Mouse (Mus musculus): ENCODE results near the gene Bcar3.

Bcar3 gene

DNA sequence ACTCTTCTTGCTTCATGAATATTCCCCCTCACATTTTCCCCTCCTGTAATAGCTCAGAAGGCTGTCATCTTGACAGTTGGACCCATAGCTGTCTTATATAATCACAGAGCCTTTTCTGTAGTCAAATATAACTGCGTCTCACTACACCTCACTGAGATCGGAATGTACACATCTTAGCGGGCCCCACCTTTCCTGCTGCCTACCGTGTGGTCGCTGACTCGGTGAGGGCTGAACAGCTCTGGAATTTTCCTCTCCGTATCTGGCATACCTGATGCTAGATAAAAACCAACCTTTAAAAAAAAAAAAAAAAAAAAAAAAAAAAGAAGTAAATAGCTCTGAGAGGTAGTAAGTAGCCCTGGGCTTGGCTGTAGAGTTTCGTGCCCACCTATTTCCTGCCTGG, 164.8 kb downstream of the Bcar3 start:
- DNase-seq (ENCODE audit: low spot score), result no peak

DNA sequence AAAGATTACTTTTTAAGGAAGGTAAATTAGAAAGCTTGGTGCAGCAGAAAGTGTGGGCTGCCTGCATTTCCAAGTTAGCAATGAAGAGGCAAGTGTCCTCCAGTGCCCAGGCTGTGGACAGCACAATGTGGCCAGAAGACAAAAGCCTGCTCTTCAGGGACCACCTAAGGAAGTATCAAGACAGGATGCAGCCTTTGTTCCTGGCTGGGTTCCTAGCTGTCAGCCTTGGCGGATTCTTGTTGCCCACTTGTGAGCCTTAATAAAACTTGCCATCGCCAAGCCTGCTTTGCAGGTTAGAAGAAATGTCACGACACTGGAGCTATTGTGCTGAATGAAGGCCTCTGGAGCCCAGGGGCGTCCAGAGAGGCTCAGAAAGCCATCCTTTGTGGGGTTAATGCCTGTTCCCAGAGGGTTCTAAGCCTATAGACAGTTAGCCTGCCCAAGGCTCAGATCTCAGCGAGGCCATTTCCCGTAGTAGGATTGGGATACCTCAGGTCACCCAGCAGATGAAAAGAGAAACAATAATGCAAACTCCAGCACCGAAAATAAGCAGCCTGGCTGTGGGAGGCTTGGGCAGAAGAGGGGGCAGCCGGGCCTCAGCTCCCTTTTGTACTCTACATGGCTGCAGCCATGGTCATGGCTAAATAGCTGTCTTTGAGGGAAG, 167.0 kb downstream of the Bcar3 start:
- DNase-seq (ENCODE audit: low spot score), result no peak

DNA sequence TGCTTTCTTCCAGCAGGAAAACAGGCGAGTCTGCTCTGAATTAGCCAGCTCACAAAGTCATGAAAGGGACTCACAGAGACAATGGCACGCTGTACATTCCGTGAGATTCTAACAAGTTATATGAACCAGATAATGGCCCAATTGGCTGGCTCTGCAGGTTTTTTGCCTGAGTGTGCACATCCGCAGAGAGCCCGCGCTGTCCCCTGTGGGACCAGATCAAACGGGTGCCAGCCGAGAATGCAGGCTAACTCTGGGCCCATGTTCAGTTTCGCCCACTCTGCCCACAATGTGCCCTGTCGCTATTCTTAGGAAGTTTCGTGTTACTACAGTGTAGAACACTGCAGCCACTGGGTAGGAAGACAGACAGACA, 167.6 kb downstream of the Bcar3 start:
- DNase-seq (ENCODE audit: low spot score), result no peak

DNA sequence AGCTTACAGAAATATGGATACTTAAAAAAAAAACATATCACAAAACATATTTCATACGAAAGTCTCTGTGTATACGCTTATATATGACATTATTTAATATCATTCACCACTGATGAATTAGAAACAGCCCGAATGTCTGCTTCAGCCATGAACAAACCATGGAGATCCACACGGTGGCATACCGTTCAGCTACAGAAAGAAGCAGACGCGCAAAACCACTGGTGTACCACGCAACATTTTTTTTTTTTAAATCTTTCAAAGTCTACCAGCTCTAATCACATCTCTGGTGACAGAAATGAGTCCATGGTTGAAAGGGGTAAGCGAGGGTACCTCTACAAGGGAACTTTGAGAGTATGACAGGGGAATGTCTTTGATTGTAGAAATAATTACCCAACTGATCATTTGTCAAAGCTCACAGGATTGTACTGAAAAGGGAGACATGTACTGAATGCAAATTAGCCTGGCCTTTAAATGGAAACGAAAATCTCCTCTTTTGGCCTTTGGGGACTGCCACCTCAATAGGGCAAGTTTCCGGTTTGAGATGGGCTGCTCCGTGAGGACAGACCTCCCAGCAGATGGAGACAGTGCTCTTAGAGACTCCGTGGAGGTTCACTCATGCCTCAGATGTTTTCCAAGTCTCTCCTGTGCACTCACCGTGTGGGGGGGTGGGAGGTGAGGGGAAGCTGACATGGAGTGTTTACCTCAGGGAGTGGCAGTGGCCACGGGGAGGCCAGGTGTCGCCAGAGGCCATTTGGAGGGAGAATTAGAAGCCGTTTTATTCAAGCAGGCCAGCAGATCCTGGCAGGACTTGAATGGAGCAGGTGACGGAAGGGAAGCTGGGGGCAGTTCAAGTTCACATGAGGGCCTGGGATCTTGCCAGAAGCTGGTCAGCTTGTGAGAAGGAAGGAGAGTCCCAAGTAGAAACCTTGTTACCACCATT, 168.3 kb downstream of the Bcar3 start:
- DNase-seq (ENCODE audit: low spot score), result no peak

DNA sequence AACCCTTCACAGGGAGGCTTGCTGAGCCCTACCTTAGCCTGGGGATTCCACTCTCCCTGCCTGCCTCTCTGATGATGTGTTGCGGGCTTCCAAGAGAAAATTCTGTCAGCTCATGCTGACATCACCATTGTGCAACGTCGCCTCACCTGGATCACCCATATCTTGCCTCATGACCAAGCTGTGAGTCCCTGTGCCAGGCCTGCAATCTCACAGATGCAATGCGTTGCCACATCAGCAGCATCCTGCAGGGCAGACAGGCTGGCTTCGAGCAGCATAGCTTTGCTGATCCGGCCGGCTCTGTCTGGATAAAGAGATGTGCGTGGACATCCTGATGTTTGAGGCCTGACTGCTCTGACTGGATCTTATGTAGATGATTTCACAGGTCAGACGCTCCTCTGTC, 169.2 kb downstream of the Bcar3 start:
- no peak for DNase-seq (ENCODE audit: low spot score)

DNA sequence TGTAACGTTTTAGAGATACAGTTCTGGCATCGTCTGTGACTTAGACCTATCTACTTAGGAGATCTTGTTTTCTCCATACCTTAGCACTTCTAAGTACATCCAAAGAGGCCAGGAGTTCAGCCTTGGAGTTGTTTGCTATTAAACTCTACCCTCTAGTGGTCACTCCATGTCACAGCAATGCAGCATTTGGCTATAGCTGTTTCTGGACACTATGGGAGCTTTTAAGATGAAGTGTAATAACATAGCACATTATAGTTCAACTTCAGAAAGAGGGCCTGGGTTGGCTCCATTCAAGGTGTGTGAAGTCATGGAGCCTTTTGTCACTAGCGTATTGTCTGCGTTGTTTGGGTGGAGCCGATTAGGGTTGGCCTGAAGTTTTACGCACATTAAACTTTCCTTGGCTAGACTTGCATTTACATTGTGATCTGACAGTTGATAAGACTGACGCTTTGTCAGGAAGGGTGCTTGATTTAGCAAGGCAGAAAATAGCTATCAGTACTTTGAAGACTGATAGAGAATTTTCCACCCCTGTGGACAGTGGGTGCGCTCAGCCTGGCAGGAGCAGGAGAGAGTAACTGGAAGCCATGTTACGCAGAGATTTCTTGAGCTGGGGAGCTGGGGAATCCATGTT, 172.3 kb downstream of the Bcar3 start:
- DNase-seq (ENCODE audit: low spot score), result no peak

DNA sequence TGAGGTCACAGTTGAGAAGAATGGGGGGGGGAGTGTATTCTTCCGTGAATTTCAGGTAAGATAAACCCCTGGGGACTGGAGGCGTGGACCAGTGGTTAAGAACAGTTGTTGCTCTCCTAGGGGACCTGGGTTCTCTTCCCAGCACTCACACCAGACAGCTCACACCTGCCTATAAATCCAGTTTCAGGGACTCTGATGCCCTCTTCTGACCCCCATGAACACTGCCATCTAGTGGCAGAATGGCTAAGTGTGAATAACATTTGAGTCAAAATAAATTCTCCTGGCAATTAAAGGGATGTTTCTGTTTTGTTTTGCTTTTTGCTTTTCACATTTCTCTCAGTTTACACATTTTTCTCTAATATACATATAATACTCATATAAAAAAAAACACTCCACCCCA, 174.0 kb downstream of the Bcar3 start:
- DNase-seq (ENCODE audit: low spot score), result no peak

DNA sequence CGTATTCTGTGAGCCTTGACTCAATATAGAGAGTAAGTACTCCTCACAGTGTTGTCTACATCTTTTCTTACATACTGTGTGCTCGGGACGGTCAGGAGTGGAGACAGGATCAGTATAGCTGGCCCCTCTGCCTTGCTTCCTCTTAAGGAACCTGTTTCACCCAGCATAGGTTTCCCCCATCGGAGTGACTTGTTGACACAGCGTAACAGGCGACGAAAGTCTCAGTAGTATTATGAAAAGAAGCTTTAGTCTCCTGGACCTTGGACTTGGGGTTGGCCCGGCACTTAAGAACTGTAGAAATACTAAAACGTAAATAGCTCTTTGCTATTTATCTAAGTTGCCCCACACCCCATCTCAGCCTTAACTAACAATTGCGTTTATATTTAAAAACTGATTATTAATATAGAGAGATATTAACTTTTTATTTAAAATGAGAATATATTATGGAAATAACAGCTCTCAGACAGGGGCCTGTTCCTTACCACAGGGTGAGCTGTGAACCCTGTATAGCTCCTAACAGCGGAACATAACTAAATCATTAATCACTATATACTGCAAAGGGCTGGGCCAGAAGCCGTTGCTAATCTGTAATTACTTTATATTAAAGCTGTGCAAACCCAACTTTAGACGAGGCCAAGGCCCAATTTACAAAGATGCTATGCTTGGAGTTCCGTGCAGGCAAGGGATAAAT, 176.5 kb downstream of the Bcar3 start:
- no peak for DNase-seq (ENCODE audit: low spot score)

DNA sequence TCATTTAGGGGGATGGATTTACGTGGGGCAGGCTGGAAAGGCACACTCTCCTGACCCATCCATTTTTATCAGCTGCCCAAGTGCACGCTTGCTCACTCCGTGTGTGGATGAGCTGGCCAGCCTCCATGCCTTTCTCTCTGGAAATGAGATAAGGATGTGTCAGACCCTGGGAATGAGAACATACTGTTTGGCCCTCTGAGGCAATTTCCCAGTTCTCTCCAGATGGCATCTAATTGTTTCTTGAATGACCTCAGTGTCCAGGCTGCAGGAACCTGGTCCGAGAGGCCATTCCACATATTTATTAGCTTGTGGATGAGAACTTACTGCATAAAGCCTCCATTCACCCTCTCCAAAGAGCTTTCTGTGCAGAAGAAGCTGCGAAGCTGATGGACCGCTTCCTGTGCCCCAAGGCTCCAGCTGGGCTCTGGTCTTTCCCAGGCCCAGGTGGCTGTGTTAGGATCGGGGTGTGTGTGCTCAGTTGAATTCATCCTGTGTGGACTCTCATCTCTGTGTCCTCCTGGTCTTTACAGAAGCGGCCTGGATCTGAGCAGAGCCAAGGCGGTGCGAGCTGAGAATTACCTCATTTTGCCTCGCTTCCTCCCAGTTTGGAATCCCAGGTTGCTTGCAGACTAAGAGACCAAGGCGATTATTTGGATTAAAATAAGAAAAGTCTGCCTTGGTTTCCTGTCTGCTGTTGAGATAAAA, 177.2 kb downstream of the Bcar3 start:
- no peak for DNase-seq (ENCODE audit: low spot score)

DNA sequence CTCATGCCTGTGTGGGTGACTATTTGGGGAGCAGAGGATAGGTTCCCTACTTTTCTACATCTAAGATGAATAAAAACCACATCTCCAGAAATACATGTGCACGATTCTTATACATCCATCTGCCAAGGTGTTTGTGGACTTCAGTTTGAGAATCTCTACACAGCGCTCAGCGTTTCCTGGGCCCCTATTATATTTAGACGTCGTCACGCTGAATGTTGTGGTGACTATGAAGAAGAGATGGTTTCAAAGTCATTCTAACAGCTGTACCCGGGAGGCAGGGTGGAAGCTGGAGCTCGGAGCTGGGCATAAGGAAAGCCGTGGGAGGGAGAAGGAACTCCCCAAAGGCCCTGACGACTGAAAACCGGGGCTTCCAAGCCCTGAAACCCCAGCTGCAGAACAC, 178.5 kb downstream of the Bcar3 start:
- no peak for DNase-seq (ENCODE audit: low spot score)

DNA sequence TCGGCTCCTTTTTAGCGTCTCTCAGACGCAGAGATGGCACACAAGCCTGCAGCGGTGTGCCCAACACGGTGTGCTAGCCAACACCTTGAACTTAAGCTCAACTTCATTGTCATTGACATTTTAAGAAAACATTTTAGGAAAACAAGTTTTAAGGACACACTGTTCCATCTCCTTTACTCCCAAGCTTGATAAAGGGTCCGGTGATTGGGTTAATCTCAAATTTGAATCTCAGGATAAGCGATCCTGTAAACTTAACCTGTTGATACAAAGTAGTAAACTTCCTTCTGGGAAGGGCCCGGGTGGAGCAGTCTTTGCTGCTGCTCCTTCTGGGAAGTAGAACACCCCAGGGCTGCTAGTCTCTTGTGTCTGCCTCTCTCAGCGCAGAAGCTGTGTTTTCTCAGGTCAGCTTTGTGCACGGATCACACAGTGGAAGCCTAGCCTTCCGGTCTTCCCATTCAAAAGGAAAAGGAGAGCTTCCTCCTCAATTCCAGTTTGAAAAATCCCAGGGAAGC, 179.6 kb downstream of the Bcar3 start:
- no peak for DNase-seq (ENCODE audit: low spot score)

DNA sequence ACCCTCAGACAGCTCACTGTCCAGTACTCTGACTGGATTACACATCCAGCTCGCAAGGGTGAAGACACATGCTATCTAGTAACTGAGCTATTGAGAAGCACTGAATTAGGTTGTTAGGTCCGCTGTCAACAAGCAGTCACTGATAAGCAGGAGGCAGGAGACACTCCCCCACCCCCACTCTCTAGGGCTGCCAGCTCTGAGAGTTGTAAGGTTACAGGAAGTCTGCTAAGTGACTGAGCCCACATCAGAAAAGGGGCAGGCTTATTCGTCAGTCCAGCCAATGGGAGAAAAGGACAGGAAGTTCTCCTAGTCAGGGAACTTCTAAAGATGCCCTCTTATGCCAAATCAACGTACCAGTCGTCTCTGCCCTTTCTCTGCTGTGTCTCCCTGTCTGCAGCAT, 180.1 kb downstream of the Bcar3 start:
- no peak for DNase-seq (ENCODE audit: low spot score)

DNA sequence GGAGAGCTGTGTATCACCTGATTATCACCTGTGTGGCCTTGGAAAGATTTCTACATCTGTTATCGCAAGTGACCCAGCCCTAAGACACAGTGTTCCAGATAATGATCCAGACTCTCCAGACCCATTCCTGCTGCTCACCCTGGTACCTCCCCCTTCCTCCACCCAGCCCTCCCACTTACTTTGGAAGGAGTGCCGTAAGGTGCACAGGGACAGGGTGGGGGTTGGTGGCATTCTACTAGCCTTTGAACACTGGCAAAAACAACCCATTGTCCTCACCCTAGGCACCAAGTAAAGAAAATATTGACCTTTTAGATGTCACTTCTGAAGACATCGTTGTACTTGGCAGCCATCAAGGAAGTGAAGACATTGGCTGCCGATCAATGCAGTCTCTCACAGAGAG, 180.9 kb downstream of the Bcar3 start:
- DNase-seq (ENCODE audit: low spot score), result no peak

DNA sequence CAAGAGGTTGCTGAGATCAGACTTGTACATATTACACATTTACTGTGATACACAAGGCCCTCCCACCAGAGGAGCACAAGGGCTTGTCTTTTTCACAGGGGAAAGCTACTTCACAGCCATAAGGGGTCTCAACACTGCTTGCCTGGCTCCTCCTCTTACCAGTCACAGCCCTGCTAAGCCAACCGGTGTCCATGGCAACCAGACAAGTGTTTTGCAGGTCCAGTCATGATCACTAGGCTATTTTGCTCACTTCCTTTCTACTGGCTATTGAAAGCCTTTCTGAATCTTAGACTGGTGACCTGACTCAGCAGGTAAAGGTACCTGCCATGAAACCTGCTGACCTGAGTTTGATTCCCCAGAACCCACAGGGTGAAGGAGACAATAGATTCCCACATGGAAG, 181.8 kb downstream of the Bcar3 start:
- DNase-seq (ENCODE audit: low spot score), result no peak

DNA sequence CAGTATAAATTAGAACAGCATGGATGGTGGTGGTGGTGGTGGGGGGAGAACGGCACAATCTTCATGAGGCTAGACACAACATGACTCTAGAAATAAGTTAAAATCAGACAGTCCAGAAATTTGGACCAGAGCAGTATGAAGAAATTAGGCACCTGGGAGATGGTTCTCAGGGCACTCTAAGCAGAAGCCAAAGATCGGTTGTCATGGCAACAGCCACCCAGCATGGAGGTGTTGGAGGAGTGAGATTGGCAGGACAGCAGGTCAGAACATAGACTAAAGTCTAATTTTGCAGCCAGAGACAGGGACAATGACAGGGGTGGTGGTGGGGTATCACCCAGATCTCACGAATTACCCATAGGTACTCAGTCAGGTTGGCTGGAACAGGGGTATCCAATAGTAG, 182.7 kb downstream of the Bcar3 start:
- DNase-seq (ENCODE audit: low spot score), result no peak

DNA sequence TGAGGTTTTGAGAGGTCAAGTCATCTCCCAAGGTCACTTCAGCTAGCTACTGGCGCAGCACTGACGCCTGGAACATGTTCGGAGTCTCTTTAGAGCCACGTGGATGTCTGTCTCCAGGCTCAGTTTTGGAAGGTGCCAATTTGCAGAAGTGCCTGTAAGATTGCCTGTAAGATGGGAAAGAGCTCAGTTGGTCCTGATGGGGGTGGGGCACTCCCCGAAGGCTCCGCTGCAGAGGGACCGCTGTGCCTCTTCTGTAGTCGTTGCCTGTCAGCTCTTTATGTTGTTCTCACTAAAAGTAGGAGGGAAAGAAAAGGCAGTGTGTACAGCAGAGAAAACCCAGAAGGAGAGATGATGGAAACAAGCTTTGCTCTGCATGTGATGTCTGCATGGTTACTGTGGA, 183.6 kb downstream of the Bcar3 start:
- no peak for DNase-seq (ENCODE audit: low spot score)

DNA sequence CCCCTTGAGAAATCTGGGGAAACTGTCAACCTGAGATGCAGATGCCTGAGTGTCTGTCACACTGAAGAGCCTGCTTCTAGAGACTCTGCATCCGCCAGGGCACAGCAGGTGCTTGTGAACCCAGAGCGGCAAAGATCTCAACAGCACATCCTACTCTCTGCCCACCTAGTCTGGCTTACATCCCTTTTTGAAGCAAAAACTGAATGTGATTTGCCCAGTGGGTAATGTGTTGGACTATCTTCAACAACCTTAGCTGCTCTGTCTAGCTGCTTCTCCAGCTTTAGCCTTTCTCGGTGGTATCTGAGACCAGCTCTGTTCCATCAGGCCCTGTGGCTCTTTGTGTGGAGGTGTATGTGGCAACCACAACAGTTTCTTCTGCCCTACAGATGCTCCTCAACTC, 184.8 kb downstream of the Bcar3 start:
- no peak for DNase-seq (ENCODE audit: low spot score)

DNA sequence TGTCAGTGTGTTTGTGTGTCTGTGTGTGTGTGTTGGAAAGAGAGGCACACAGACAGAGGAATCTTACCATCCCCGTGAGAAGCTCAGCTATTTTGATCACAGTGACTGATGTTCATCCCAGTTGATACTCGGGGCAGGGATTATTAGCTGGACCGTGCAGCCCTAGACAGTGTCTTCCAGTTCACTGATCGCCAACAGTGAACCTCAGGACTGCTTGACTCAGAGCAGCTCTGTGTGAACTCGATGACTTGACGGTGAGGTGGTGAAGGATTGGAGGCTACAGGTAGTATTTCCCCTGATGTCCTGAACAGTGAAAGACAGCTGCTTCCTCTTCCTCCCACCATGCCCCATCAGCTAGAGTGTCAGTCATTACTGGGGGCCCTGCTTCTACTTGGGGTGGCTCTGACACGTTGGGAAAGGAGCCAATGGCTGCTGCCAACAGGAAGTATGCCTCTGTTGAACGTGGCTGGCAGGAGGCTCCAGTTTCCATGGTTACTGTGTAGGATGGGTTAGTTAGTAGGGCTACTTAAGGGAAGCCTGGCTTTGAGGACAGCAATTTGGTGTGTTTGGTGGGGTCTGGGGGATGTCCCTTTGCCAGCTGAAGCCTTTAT, 186.2 kb downstream of the Bcar3 start:
- no peak for DNase-seq (ENCODE audit: low spot score)

DNA sequence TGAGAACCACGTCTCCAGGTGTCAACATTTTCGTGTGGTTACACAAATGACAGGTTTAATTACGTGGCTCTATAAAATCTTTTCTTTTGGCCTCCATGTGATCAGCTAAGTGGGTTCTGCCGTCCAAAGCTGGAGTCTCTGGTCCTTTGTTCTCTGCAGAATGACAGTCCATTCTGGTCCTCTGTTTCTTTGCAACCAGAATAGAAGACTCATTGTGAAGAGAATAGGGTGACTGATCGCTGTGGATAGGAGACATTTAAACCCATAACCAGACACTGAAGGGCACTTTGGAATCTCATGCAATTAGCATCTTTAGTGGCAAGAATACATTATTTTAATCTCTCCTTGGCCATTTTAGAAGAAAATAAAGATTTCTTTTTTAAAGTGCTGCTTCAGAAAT, 187.1 kb downstream of the Bcar3 start:
- DNase-seq (ENCODE audit: low spot score), result no peak

DNA sequence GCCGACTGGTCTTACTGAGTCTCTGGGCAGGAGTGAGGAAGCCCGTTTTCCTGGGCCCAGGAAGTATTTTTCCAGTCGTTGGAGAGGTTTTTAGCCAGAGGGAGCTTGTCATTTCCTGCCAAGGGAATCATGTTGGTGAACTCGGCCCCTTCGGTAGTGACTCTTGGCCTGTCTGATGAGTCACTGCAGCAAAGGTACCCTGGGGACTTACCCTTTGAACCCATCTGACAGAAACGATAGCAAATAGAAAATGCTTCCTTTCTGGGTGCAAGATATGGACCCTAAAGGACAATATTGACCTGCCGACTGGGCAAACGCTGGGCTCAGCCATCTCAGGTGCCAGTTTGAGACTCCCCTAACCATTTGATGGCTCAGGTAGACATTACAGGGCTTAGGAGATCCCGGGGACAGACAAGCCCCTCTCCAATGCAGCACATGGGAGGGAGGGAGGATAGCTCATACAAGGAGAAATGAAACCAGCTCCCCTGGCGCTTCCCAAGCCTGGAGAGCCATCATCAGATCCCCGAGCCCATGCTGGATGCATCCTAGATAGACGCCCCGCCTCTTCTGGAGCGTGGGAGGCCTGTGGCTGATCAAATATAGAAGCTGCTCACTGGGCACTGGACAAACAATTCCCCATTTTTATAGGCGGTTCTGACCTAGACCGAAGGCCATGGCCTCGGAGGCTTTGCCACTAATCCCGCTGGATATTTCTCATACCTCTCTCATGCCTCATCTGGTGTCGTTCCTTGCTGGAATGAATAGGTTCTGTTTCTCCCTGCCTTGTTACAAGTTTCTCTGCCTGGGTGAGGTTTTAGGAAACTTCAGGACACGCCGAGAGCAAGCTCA, 188.2 kb downstream of the Bcar3 start:
- DNase-seq (ENCODE audit: low spot score), result no peak

Measured in urinary bladder, postnatal 10 days (tissue).